Mouse (Mus musculus): Measurements from ENCODE around the gene Tex2.

GRCm38 (mm10) chr11:106529786-106530185 lies 83.4 kb downstream of the Tex2 start:
- TF ChIP-seq CTCF (IDR thresholded peaks at IDR 0.05; ENCODE audit: low read depth, low read length), result no peak
- TF ChIP-seq POLR2A (IDR thresholded peaks at IDR 0.05; ENCODE audit: borderline replicate concordance, low read depth, low read length), result no peak
